Mouse (Mus musculus): ENCODE results near the gene Mpped2.

DNA sequence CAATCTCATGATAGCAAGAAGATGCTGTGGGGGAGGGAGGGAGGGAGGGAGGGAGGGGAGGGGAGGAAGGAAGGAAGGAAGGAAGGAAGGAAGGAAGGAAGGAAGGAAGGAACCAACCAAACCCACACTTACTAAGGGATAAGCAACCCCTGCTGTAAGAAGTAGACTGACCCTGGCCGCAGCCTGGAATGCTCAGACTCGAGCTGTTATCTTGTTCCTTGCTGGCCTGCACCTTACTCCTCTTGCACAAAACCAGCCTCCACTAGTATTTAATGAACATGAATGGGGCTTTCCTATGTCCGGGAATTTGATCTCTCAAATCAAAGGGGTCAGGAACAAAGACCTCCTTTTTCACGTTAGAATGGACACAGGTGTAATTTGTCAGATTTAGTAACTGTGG, 95.5 kb downstream of the Mpped2 start:
- TF ChIP-seq CTCF (IDR thresholded peaks at IDR 0.05; ENCODE audit: low read depth) (no peak), EP300 (IDR thresholded peaks at IDR 0.05; ENCODE audit: low read depth) (no peak)

Measured in liver, postnatal 0 days (tissue).